Mouse (Mus musculus): ENCODE results near the gene Sergef.

Gene Sergef

GRCm38 (mm10) chr7:46616429-46617005, 23.1 kb downstream of the Sergef start:
- no peak for DNase-seq (ENCODE audit: low spot score in 2 of 2)

- DNase-seq (ENCODE audit: low spot score in 2 of 2) = no peak
Measured at GRCm38 (mm10) chr7:46615256-46615977, 24.2 kb downstream of the Sergef start.

- DNase-seq (ENCODE audit: low spot score in 2 of 2) = no peak
Measured at GRCm38 (mm10) chr7:46614263-46614662, 25.3 kb downstream of the Sergef start.

GRCm38 (mm10) chr7:46613091-46613490, 26.5 kb downstream of the Sergef start:
- DNase-seq (ENCODE audit: low spot score in 2 of 2) = no peak

GRCm38 (mm10) chr7:46612421-46612937, 27.1 kb downstream of the Sergef start:
- no peak for DNase-seq (ENCODE audit: low spot score in 2 of 2)

GRCm38 (mm10) chr7:46611970-46612369, 27.6 kb downstream of the Sergef start:
- DNase-seq (ENCODE audit: low spot score in 2 of 2) = peak in 1 of 2 experiments; percentile 58

GRCm38 (mm10) chr7:46609317-46609716, 30.3 kb downstream of the Sergef start:
- DNase-seq (ENCODE audit: low spot score in 2 of 2) = no peak

GRCm38 (mm10) chr7:46607428-46608055, 32.1 kb downstream of the Sergef start:
- peak in 1 of 2 experiments; percentile 70 for DNase-seq (ENCODE audit: low spot score in 2 of 2)

DNA sequence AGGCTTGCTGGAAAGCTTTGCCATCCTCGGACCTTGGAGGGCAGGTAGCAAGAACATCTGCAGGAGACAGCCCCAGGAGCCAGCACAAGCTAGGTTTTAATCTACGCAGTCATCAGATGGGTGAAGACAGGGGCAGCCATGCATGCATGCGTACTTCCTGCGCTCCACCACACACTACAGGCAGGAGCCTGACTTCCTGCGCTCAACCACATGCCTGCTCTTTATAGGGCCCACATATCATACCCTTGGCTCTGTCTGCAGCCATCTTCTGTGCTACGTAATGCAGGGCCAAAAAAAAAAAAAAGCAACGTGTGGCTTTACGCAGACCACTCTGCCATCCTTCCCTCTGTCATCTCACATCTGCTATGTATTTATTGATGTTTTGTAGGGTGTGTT, 32.6 kb downstream of the Sergef start:
- no peak for DNase-seq (ENCODE audit: low spot score in 2 of 2)

DNA sequence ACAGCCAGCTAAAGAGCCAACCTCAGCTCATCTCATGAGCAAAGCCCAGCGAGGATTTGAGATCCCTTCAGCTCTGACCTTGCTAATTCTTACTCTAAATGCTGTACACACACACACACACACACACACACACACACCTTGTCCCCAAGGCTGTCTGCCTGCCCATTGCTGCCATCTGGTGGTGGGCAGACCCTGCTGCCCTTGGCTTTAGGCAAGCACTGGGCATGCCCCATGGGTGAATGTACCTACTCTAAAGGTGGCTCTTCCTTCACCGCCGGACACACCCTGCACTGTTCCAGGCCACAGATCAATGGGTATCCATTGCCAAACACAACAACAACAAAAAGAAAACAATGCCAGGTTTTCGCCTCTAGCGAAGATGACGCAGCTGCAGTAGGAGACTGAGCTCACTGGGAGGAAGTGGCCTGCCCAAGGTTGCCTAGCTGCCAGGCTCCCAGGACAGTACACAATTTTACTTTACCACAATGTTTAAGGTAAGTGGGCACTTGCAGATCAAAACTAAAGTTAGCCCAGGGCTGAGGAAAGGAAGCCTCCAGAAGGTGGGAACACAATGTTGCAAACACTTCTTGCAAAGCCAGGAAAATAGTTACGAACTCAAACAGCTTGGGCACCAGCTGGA, 33.1 kb downstream of the Sergef start:
- DNase-seq (ENCODE audit: low spot score in 2 of 2) = peak in 1 of 2 experiments; percentile 80

DNA sequence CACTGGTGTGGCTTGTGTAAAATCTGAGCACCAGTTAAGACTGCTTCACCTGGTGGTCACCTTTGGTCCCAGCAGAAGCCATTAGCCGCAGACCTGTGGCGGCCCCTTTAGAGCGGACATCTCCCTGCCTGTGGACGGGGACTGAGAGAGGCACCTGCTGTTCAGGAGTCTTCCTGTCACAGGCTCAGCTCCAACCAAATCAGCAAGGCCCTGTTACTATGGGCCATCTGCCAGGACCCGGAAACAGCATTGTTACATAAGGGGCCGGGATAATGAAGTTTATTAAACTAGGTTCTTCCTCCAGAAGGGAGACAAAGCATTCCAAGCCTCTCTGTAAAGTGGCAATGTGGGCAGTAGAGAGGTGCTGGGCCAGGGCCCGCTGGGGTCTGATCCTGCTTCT, 36.6 kb downstream of the Sergef start:
- no peak for DNase-seq (ENCODE audit: low spot score in 2 of 2)

DNA sequence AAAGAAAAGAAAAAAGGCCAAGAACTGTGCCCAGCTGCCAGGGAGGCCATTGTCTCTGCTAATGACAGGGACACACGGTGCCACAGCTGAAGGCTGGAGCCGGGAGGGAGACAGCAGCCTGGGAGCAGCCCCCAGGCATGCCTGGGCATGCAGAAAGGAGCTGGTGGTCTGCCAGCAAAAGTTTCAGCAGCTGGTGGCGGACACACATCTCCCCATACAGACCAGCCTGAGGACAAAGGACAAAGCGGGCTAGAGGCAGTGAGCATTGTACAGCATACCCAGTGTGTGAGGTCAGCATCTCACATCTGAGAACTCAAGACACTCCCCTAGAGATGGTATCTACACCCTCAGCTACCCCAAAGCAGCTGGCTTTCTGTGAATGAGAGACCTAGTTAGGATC, 37.5 kb downstream of the Sergef start:
- DNase-seq (ENCODE audit: low spot score in 2 of 2) = no peak

GRCm38 (mm10) chr7:46601097-46601496, 38.5 kb downstream of the Sergef start:
- DNase-seq (ENCODE audit: low spot score in 2 of 2) = no peak

DNA sequence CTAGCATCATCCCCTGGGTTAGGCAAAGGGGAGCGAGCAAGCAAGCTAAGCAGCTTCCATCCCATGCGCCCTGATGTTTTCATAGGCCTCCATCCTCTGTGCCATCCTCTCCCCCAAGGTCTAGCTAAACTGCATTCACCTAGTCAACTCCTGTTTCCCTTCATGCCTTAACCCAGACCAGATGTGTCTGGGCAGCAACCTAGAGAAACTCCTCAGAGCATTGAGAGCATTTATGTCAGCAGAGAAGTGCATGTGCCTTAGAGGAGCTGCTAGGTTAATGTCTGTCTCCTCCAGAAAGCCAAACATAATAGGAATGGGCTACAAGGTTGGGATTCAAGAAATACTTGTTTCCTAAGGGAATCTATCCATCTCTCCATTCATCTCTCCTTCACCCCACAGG, 42.6 kb downstream of the Sergef start:
- no peak for DNase-seq (ENCODE audit: low spot score in 2 of 2)

DNA sequence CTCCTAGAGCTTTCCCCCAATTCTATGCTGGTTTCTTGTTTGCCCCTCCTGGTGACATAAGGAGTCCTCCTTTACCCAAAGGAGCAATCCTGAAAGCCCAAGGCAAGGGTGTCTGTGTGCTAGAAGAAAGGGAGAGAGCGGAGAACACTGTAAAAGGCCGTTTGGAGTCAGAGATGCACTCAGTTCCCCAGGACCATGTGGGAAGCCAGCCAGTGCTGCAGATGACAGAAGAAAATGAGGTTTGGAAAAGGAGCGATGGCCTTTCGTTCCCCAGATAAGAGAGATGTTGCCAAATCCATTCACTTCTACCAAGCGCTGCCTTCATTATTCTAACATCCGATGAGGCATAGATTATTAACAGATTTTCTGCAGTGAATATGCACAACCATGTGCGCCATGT, 48.1 kb downstream of the Sergef start:
- no peak for DNase-seq (ENCODE audit: low spot score in 2 of 2)

GRCm38 (mm10) chr7:46589181-46589580, 50.4 kb downstream of the Sergef start:
- no peak for DNase-seq (ENCODE audit: low spot score in 2 of 2)

DNA sequence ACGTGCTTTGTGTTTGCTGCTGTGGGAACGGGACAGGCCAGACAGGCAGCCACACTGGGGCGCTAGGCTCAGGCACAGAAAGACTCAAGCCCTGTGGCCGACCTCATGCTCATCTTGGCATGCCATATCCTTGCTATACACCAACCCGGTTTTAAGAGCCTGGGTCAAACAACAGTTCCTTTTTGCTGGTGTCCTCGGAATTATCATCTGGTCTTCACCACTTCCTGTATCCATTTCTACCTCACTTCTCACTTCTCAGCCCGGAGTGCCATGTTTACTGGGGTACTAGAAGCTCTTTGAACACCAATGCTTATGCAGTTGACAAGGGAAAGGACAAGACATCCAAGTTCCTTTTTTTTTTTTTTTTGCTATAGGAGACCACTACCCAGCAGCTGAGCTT, 51.6 kb downstream of the Sergef start:
- no peak for DNase-seq (ENCODE audit: low spot score in 2 of 2)

DNA sequence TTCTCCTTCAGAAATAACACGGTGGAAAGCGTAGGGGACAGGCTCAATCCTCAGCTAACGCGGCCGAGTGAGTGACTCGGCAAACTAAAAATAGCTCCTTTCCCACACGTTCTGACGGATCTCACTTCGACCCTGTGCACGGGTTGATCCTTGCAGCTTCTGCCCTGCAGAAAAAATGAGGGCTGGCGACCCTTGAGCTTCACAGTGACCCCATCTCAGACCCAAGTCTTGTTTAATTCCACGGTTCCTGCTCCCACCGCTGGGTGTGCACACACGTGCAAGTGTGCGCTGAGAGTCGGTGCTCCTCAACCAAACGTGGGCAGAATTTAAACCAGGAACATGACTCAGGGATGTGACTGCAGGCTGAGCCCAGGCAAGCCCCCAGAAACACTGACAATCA, 52.1 kb downstream of the Sergef start:
- DNase-seq (ENCODE audit: low spot score in 2 of 2) = peak; percentile 45 to 73

DNA sequence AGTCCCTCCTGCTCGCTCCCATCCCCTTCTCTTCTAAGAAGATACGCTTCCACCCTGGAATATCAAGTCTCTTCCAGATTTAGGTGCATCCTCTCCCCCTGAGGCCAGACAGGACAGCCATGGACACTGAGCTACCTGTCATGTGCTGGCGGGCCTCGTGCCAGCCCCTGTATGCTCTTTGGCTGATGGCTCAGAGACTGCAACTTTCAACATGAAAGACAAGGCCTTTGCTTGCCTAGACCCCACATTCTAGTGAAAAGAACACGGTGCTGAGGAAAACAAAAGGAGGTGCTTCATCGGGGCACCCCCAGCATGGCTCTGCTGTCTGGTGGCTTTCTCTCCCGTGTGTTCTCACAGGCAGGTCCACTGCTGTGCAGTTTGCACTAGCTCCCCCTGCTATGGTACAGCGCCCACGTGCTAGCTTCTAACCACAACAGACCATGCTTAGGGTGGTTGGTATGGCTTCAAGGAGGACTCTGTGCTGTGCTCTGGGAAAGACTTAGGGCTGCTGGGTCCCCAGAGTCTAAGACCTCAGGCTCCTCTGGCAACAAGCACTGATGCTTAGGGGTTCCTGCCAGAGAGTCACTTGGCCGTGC, 52.9 kb downstream of the Sergef start:
- no peak for DNase-seq (ENCODE audit: low spot score in 2 of 2)

GRCm38 (mm10) chr7:46582750-46583149, 56.9 kb downstream of the Sergef start:
- no peak for DNase-seq (ENCODE audit: low spot score in 2 of 2)

DNA sequence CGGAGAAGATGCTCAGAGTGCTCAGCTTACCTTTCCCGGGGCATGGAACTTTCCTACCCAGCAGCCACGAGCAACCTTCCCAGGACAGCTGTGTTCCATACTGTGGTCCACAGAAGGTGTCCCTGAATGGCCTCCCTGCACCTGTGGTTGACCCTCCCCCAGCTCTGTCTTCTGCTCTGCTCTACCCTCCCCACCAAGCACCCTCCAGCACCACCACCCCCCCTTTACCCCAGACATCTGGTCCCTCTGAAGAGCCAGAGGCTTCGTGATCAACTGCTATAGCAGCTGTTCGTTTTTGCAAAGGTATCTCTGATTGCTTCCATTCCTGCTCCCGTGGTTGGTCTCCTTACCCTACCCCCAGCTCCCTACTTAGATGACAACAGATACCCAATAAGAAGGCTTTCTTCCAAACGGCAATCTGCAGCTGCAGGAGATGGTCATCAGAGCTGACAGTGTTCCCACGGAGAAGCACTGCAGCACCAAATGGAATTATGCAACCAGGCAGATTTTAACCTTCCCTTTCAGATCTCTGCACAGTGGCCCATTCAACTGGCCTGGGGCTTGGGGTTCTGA, 58.2 kb downstream of the Sergef start:
- DNase-seq (ENCODE audit: low spot score in 2 of 2) = peak; percentile 30 to 37

DNA sequence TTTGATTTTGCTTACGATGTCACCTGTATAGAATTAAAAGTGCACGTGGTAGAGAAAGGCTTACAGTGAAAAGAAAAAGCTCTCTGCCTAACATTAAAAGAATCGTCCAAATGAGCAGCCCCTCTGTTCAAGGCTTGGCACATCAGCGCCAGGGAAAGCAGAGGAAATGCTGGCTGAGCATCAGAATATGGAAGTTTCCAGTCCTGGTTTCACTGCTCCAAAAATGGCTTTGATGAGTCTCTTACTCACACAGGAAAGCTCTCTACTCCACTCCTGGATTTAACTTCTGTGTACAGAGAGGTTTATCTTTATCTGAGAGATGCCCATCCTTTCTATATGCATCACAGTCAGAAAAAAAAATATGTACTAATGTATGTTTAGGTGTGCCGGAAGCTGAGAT, 61.5 kb downstream of the Sergef start:
- peak in 1 of 2 experiments; percentile 32 for DNase-seq (ENCODE audit: low spot score in 2 of 2)

Measured in left cerebral cortex, adult 9 months (tissue).